Mouse (Mus musculus) thymus, postnatal 36 days (tissue): Measurements from ENCODE around the gene Cipc.

Experiments
- DNase-seq, 2 experiments: peaks; one replicate each; pipeline ENCODE4 v3.0.0; 2022; ENCODE audit warnings: mixed read lengths in 2 of 2

The Cipc gene

DNA sequence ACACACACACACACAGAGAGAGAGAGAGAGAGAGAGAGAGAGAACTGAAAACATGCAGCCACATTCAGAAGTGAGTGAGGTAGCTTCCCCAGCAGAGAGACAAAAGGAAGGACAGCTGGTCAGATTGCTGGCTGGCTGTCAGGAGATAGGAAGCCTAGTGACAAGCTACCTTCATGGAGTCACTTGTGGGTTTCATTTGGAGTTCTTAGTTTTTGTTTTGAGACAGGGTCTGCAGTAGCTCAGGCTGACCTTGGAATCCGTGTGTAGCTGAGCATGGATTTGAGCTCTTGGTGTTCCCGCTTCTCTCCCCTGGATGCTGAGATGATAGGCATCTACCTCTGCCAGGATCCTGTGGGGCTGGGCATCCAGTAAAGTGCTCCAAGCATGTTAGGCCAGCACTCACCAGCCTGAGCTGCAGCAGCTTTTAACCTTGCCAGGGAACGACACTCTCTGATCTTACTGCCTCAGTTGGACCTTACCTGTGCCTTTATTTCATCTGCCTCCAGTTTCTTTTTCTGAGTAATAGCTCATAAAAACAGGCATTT, 14.0 kb downstream of the Cipc start:
- no peak for DNase-seq

DNA sequence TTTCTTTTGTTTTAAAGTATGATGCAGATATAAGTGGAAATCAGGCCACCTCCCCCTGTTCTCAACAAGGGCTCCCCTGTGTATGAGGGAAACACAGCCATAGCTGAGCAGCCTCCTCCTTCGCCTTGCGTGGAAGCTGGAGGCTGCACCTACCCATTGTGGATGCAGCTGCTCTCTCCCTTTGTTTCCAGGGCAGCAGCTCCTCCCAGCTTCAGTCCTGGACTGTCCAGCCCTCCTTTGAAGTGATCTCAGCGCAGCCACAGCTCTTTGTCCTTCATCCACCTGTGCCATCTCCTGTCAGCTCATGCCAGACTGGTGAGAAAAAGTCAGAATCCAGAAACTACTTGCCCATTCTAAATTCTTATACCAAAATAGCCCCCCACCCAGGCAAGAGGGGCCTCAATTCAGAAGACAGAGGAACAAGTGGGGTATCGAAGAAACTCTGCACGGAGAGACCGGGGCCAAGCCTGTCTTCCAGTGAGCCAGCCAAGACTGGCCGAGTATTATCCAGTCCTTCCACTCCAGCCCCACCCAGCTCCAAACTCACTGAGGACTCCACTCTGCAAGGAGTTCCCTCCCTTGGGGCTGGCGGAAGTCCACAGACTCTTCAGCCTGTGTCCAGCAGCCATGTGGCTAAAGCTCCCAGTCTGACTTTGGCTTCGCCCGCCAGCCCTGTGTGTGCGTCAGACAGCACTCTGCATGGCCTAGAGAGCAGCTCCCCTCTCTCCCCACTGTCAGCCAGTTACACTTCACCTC, 14.9 kb downstream of the Cipc start:
- DNase-seq: no peak

DNA sequence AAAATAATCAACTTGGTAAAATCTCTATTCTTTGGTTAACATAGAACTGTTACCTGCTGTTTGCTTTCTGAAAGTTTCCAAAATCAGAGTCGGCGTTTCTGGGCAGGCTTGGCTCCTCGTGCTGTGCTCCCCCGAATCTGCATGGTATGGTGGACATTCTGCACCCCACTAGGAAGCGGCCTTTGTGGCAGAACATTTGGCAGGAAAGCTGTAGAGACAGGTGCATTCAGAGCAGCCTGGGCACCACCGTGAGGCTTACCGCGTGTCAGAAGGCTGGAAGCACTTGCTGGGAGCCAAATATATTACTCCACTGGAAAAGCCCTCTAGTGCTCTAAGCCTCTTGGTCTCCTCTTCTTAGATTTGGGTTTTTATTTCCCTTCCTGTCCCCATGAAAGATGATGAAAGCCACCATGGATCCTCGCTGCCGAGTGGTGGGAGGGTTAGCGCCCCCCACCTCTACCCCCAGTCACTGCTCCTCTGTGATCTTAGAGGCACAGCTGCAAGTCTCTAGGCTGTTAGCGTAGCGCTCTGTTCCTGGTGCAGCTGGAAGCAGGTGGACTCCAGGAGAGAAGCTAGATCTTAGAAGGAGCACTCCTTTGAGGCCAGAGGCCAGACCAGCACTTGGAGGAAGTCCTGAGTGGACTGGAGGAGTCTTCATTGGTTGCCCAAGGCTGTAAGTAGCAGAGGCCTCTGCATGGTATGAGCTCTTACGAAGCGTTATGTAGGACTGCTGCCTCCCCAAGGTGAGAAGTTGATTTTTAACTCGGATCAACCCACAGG, 17.6 kb downstream of the Cipc start:
- no peak for DNase-seq

DNA sequence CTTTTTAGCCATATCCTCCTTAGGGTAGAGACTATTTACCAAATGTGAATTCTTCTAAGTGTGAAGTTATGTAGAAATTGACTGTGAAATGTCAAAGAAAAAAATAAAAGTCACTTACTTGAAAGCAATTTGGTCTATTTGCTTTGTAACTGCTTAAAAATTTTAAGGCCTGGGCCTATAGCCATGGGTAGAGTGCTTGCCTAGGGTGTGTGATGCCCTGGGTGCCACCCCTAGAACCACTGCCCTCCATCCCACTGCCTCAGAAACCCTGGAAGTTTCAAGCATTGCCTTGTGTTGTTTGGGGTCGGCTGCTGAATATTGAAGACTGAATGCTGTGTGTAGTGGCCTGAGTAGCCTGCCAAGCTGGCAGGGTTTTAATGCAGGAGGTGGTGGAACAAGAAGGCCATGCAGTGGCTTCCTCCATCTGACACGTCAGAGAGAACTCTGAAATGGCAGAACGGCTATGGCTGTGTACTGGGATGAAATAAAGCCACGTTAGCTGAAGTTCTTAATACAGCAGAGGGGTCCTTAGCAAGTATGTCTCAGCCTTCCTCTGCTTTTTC, 18.5 kb downstream of the Cipc start:
- DNase-seq: no peak

DNA sequence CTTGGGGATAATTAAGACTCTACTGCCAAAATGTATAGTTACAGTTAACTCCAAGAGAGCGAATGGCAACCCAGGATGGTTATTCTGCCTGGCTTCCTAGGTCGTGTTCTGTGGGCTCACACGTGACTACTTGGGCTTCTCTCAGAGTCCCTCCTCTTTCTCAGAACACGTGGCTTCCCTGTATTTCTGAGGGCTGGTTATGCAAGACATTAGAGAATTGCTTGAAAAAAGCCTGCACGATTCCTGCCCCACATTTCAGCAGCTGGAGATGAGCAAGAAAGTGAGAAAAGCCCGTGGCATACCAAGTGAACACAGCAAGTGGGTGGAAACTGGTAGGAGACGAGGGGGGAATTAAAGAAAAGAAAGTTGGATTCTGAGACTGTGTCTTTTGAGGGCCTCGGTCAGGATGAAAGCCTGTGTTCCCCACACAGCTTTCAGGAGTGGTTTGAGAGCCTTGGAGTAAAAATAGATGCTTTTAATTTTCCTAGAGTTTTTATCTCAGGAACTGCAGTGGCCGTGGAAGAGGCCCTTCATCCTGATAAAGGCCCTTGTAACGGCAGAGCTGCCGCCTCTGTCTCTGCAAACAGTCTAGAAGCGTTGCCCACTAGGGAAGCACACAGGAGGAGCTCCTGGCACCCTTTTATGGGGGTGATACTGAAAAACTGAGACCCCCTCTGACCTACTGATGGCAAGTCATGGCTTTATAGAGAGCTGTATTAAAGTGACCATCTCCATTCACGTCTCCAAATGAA, 21.8 kb downstream of the Cipc start:
- DNase-seq: no peak

DNA sequence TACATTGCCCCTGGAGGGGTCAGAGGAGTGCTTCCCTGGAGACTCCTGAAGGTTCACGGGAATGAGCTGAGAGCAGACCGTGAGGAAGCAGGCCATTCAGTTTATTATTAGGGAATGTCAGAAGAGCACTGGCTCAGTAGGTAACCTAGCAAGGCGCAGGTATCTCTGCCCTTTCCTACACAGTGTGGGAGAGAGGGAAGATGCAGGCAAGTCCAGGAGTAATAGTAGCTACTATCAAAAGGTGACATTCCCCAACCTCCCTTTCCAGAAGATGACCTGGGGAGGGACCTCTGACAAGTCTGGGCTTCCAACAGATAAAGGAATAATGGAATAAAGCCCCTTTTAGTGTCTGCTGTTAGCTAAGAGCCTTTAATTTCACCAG, 22.4 kb downstream of the Cipc start:
- no peak for DNase-seq

DNA sequence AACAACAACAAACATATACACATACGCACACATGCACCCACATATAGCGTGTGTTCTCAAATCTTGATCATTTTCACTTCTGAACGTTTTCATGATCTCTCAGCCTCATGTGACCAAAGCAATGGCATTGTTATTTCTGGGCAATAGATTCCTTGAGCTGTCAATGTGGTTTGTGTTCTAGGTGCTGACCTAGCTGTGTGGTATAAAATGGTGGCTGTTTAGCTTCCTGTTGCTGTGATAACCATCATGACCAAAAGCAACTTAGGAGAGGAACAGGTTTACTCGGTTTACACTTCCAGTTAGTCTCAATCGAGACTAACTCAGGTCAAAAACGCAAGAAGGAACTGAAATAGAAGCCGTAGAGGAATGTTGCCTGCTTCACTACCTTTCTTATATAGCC, 24.2 kb downstream of the Cipc start:
- DNase-seq: no peak

DNA sequence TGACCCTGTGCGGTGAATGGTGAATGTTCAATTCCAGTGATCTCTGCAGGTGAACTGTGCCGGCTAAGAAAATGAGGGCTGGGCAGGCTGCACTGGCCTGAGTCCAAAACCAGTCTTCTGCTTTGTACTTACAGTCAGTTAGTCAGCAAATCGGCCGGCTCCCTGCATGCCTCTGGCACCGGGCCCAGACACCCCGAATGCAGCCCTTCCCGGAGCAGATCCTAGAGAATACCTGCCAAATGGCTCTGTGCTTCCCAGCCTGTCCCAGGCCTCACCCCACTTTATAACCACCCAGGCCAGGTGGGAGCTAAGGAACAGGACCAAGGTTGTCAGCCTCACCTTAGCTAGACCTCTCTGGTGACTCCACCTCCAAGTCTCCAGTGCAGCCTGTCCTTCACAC, 26.4 kb downstream of the Cipc start:
- no peak for DNase-seq

DNA sequence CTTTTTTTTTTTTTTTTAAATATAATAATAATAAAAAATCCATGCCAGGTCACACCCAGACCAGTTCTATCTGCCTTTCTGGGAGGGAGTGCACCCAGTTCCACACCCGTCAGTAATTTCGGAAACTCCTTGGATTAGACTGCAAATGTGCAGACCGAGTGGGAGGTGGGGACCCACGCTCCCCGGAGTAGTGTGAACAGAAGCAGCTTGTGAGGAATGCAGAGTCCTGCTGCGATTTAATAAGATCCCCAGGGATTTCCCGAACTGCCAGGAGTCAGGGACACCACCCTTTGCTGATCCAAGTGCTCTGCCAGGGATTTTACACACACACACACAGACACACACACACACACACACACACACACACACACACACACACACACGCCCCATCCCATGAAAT, 26.9 kb downstream of the Cipc start:
- no peak for DNase-seq

DNA sequence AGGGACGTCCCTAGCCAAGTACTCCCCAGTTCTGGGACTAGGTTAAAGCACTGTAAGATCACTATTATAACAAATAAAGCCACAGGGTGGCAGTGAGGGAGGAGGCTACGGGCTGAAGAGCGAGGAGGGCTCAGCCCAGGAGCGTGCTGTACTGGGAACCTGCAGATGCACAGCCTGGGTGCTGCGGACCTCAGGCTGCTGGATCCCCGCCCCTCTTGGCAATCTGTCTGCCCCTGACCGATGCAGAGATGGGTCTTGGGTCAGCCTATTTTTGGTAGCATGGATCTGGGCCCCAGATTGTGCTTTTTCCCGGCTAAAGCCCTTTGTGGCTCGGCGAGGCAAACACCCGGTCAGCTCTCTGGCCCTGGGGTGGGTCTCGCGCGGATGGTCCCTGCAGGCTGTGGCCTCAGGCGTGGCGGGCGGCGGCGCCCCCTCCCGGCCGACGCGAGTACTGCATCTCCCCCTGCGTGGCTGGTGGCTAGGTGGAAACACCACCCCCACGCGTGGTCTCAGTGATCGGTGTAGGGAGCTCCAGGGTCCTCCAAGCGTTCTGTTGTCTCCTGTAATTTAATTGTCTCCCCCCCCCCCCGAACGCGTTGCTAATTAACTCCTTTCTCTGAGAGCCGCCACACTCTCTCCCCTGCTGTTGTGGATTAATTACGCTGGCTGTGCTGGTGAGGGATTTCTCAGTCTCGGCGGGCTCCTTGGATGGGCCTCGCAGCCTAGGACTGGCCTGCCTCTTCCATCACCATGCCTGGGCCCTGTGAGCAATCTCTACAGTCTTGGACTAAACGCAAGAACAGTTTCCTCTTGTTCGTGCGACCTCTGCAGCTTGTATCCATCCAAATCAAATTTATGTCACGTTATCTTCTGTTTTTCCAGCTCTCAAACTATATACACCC, 27.8 kb downstream of the Cipc start:
- peak; percentile 64 to 71 for DNase-seq

DNA sequence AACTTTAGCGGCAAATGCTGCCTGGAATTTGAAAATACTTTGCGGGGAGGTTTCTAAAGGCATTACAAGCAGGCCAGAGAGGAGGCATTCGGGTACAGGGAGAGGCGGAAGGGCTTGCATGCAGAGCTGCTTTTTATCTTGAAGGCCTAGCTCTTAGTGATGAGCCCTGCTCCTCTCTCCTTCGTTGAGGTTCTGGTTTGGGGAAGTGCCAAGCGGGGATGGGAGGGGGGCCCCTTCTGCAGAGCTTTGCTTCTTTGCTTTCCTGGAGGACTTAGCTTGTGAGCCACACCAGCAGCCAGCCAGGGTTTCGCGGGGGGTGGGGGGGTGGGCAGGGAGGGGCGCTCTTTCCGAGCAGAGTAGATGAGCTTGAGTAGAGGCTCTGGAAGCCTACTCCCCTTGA, 28.9 kb downstream of the Cipc start:
- no peak for DNase-seq

DNA sequence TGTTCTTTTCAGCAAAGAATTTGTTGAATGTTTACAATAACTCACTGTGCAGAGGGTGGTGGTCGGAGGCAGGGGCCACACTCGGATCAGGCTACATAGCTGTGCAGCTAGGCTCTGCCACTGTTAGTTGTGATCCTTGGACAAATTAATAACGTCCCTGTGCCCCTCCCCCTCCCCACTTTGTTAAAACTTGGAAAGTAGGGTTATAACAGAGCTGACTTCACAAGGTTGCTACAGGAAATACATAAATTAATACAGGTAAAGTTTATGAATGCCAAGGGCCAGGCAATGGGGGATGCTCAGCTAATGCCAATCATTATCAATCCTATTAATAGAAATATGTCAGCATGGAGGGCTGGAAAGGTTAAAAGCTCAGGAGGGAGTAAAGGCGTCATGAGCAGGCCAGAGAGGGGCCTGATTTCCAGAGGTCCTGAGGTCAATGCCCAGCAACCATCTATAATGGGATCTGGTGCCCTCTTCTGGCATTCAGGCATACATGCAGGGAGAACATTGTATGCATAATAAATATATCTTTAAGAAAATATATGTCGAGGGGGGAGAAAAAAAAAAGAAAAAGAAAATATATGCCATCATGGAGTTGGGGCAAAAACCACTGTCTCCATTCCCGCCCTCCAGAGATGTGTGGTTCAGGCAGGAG, 29.8 kb downstream of the Cipc start:
- no peak for DNase-seq

DNA sequence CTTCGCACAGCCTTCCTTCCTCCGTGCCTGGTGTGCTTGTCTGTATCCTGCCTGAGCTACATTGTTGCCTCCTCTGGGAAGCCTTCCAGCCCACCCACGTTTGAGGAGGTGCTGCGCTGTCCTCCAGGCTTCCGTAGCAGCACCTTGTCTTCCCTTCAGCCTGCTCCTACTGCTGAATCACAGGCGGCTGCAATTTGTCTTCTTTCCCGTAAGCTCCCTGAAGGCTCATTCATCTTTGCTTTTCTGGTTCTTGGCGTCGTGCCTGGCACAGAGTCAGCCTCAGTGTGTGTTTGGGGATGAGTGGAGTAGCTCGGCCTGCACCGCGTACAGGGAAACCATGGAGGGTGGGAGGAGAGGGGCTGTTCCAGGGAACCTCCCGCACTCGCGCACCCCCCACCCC, 31.0 kb downstream of the Cipc start:
- no peak for DNase-seq

DNA sequence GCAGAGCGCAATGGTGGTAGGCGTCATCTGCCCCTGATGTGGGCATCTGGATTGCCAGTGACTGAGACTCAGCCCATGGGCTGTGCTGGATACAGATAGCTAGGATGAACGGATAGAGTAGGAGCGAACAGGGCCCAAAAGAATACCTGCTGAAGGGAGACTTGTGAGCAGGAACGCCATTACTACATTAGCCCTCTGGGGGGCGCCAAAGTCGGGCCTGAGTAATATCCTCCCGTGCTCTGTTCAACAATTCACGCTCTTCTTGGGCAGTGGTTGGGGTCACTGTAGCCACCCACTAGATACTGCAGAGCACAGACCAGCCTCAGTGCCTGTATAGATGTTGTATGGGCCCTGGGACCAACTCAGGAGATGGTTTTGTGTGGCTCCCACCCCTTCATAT, 34.3 kb downstream of the Cipc start:
- DNase-seq: no peak

DNA sequence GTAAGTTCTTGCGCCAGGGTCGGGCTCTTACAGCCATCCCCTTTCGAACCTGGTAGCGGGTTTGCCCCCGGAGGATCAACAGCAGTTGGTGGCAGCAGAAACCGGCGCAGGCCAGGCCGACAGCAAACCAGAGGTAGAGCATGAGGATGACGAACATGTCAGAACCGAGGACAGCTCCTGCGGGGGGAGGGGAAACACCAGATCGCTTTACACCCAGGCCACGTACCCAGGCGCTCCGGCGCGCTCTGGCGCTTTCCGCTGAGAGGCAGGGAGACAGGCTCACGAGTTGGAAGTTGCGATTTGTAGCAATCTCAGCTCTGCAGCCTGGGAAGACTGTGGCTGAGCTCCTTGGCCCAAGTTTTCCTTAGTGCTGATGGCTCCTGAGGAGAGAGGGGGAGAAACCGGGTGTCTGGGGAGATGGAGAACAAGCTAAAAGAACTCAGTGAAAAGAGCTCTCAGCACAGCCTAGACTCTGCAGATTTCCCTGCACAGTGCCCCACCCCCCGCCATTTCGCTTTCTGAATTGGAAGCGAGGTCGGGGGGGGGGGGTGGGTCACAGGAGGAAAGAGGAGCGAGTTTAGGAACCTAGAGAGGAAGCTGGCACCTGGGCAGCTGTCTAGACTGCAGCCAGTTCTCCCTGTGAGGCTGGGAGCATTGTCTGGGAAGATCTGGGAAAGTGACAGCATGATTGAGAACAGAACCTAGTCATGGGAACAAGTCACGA, 36.8 kb downstream of the Cipc start:
- peak; percentile 37 to 39 for DNase-seq

DNA sequence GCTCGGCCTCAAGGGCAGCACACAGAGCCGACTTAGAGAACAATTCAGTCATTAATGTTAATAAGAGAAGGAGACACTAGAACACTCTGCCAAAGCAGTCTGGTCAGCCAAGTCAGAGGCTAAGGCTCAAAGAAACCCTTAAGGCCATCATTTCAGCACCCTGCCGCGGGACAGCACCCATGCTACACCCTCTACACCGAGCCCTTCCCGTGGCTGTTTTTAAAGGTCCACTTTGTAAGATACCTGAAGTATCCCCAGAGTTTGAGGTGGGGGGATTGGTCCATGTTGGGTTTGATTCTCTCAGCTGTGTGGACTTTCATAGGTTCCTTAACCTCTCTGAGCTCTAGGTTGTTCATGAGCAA, 37.3 kb downstream of the Cipc start:
- no peak for DNase-seq

DNA sequence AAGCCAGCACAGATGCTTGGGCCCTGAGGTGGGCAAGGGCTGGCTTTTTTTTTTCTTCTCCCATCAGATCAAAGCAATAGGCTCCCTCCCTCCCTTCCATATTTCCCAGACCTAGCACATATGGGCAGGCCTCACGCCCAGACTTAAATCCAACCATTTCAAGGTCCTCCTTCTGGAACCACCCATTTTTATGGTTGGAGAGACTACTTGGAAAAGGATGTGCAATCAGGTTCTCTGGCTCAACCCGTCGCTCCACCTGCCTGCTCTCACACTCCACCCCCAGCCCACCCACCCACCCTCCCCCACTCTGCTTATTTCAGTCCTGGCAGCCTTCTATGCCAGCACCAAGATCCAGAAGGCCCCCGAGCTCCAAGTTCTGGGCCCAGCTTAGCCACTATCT, 39.7 kb downstream of the Cipc start:
- no peak for DNase-seq

DNA sequence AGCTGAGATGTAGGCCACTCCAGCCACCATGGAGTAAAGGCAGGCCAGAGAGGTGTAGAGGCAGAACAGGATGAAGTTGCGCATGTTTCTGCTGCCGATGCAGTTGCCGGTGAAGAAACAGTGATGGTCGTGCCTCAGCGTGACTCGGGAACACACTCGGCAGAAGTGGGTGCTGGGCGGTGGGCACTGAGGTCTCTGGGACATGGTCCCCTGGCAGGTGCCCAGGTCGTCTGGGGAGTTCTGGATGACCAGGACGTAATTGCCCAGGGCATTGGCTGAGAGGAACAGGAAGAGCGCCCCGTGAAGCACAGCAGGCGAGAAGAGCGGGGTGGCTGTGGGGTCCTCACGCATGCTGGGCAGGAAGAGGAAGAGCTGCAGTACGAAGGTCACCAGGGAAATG, 41.4 kb downstream of the Cipc start:
- no peak for DNase-seq

DNA sequence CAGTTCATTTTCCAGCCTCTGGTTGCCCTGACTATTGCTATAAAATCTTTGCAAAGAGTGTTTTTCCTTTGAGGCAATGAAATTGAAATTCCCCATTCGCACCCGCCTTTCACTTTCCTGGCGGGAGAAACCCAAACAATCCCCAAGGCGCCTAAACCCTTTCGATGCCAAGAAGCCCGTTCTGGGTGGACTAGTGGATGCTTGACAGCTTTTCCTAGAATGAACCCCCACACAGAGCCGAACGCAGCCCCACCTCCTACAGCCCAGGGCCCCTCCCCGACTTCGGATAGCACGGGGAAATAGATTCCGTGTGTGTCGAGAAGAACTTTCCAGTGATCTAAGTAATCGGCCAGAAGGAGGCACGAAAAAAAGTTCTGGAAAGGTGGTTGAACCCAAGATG, 42.5 kb downstream of the Cipc start:
- no peak for DNase-seq

DNA sequence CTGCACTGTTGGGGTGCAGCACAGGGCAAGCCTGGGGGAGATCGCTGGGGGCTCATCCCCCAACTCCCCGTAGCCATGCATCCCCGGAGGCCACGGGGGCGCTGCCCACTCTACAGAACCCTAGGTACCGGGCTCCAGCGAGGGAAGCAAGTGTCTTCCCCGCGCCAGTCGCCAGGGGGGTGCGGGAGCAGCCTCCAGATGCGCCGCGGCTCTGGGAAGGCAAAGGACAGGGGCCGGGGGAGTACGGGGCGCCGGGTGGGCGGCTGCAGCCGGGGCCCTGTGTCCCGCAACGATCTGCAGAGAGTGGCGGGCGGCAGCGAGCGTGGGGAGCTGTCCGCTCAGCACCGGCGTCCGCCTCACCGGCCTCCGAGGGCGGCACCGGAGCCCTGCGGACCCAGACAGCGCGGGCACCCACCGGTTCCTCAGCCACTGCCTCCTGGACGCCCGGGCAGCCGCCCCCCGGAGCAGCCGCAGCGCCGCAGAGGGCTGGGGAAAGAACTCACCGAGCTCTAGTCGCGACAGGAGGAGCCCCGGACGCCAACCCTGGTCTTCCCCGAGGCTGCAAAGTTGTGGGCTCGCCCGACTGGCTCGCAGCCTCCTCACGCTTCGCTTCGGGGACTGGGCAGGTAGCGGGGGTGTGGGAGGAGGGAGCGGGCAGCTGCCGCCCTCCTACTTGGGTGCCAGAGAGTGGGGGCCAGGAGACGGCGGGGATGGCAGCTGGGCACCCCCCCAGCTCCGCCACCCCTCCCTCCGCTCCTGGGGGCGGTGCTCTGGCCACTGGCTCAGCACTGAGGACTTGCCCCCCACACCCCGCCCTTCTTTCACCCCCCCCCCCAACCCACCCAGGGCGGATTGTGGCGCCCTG, 43.3 kb downstream of the Cipc start, which contains the start of gene Zdhhc22:
Zdhhc22 (minus strand) TSS at position 541 of the 865 bp plus-strand sequence.
- DNase-seq: no peak
